Mouse (Mus musculus) adrenal gland, adult 8-10 months (tissue): ENCODE measurements at regions not wholly inside any gene's neighbourhood (a gene's known extent, or its start where the extent isn't known, plus 50 kb on each side); places are given as distances from the start of the nearest gene placed in this dataset.

Source experiments
- DNase-seq: peaks from one replicate; pipeline ENCODE4 v3.0.0; 2022

- no peak for DNase-seq
Measured at GRCm38 (mm10) chr9:103924641-103925040, 77.7 kb upstream of the Nphp3 start.

- no peak for DNase-seq
Measured at GRCm38 (mm10) chr9:103925486-103925885, 76.9 kb upstream of the Nphp3 start.

GRCm38 (mm10) chr9:103928744-103929527 is 73.4 kb upstream of the Nphp3 start:
- DNase-seq, result no peak

DNA sequence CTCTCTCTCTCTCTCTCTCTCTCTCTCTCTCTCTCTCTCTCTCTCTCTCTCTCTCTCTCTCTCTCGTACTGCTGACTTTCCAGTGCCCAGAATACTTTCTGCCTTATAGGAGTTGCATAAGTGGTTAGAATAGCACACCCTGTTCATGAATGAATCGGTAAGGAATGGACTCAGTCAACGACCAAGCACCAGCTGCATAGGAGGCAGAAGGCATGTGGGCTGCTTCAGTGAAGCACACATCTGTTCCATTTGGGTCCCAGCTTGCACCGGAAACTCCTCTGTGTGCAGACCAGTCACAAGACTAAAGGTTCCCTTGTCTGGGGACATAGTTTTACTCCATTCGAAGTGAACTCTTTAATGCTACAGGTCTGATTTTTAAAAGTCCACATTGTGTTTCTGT is 64.3 kb upstream of the Nphp3 start:
- no peak for DNase-seq

DNA sequence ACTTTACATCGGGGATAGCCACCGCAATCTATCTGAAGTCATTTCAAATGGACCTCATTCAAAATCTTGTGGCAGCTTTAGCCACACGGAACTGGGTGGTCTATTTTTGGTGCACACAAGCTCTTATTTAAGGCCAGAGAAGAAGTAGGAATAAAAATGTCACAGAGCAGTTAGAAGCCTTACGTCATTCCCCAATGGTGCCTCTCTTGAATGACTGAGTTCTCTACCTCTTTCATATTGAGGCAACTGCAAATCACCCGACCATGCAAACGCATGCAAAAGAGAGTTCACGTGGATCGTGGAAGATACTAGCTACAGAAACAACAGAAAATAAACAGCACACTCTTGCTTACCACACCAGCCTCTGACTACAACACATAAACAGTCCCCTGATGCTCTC is 62.3 kb upstream of the Nphp3 start:
- no peak for DNase-seq

- DNase-seq, result no peak
Measured at GRCm38 (mm10) chr9:103940506-103940905, 61.8 kb upstream of the Nphp3 start.

DNA sequence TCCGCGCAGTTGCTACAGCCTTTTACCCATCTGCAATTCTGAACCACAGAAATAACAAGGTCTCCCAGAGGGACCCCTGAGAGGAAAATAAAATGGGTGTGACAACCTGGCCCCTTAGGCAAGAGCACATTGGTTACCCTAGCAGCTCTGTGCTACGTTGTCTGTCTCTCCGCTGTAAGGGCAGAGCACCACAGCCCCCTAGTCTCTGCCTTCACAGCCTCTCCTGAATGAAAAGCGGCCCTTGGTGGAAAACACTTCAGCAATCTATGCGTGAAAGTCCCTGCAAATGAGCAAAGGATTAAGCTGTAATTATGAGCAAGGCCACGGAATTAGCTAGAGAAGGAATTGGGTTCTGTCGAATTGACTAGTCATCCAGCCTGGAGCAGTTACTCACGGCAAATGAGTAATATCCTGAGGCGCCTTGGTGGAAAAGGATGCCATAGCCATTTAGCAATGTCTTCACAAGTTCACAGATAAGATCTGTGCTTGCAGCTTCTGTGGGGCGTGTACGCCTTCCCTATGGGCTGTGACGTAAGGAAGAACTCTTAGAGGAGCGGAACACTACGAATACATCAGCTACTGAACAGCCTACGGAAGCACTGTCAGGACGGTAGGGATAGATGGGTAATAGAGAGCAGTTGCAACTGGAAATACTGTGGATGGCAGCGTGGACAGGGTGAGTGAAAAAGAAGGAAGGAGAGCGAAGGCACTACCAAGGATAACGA is 61.0 kb upstream of the Nphp3 start:
- no peak for DNase-seq

- DNase-seq, result no peak
Measured at GRCm38 (mm10) chr9:103941901-103942260, 60.5 kb upstream of the Nphp3 start.

- no peak for DNase-seq
Measured at GRCm38 (mm10) chr9:103945406-103945805, 56.9 kb upstream of the Nphp3 start.

- DNase-seq, result no peak
Measured at GRCm38 (mm10) chr9:103951799-103952198, 50.5 kb upstream of the Nphp3 start.
